Mouse (Mus musculus) brown adipose tissue, adult 24 weeks (tissue): ENCODE measurements around the gene Sec31b. TPM values are rescaled to one million over a fixed set of nuclear protein-coding genes. Genes with fewer than 3 reads are reported as not detected.

Source experiments
- H3K27ac ChIP-seq: fragments of 200-500 bp; replicated peaks from 2 replicates; pipeline ENCODE4 v1.5.1; 2012; ENCODE audit warnings: low read depth, mild to moderate bottlenecking, low read length
- H3K4me1 ChIP-seq: fragments of 200-500 bp; 2 replicates; pipeline ENCODE4 v1.6.1; 2012; ENCODE audit warnings: low read length, mixed read lengths; ENCODE audit not compliant: control insufficient read depth, insufficient read depth, insufficient read length
- H3K4me3 ChIP-seq: fragments of 200-500 bp; 2 replicates; pipeline ENCODE4 v1.5.1; 2012; ENCODE audit warnings: low read depth, mild to moderate bottlenecking, low read length, moderate library complexity; ENCODE audit not compliant: insufficient read depth
- polyA plus RNA-seq: library from polyadenylated mRNA; stranded (reverse); fragments of >200 nt; gene quantifications from 2 replicates; pipeline ENCODE4 v1.2.4, GENCODE M21; 2012; ENCODE audit not compliant: missing spikeins, insufficient read depth, insufficient read length

The Sec31b gene
- polyA plus RNA-seq, 1 experiment: 5.7 TPM

DNA sequence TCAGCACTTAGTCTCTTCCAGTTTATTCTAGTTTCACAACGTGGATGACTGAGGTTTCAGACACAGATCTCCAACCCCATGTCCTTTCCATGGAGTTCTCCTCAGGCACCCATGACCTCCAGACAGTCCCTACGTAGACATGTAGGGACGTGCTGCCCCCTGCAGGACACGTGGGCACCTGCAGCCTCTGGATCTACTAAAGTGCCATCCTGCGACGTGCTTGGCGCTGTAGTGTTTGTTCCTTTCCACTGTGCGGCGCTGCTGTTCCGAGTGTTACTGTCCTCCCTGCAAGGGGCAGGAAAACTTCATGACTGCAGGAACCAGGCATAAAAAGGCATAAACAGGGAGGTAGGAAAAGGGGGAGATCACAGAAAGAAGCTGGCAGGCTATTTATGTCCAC, 71.5 kb downstream of the Sec31b start:
- peak overlapping the region; percentile 83 for H3K27ac ChIP-seq
- peaks cover 6% of the 10 kb centered on the region for H3K4me1 ChIP-seq
- no peak overlapping the region for H3K4me3 ChIP-seq

Other genes starting within 250 kb of the Sec31b start
- gene Scd4, start 212.8 kb downstream of the Sec31b start, polyA plus RNA-seq: 0.96 and 2.5 TPM in 2 replicates
- gene Scd1, start 138.0 kb downstream of the Sec31b start, polyA plus RNA-seq: 10,672 and 38,636 TPM in 2 replicates
- not detected in 2 replicates for gene Wnt8b, start 52.4 kb downstream of the Sec31b start, polyA plus RNA-seq
- gene Gm20538, start 7.0 kb upstream of the Sec31b start, polyA plus RNA-seq: not detected in 2 replicates
- gene Ndufb8, start 9.6 kb upstream of the Sec31b start, polyA plus RNA-seq: 2,301 and 2,740 TPM in 2 replicates
- 9.3 and 11.1 TPM in 2 replicates for gene Hif1an, start 17.0 kb upstream of the Sec31b start, polyA plus RNA-seq
- not detected in 2 replicates for gene Pax2, start 210.2 kb upstream of the Sec31b start, polyA plus RNA-seq